Mouse (Mus musculus) thymus, postnatal 10 days (tissue): ENCODE results near the gene Bcas1.

Source experiments
- DNase-seq, 2 experiments: peaks; one replicate each; pipeline ENCODE4 v3.0.0; 2021; ENCODE audit warnings: low spot score in 2 of 2

Gene Bcas1

GRCm38 (mm10) chr2:170418748-170419147, 8.9 kb downstream of the Bcas1 start:
- DNase-seq: peak in 1 of 2 experiments; percentile 26

- DNase-seq: no peak
Observed at GRCm38 (mm10) chr2:170411490-170412168, 16.0 kb downstream of the Bcas1 start.

GRCm38 (mm10) chr2:170410677-170411489, 16.8 kb downstream of the Bcas1 start:
- no peak for DNase-seq

- DNase-seq: no peak
Observed at GRCm38 (mm10) chr2:170406438-170406837, 21.2 kb downstream of the Bcas1 start.

GRCm38 (mm10) chr2:170404781-170405573, 22.7 kb downstream of the Bcas1 start:
- no peak for DNase-seq

- DNase-seq: no peak
Observed at GRCm38 (mm10) chr2:170403666-170404385, 23.8 kb downstream of the Bcas1 start.

- DNase-seq: peak; percentile 19 to 77
Observed at GRCm38 (mm10) chr2:170401211-170401799, 26.3 kb downstream of the Bcas1 start.

- DNase-seq: no peak
Observed at GRCm38 (mm10) chr2:170400666-170401065, 27.0 kb downstream of the Bcas1 start.

GRCm38 (mm10) chr2:170391994-170392393, 35.7 kb downstream of the Bcas1 start:
- DNase-seq: no peak

- no peak for DNase-seq
Observed at GRCm38 (mm10) chr2:170388320-170388719, 39.3 kb downstream of the Bcas1 start.

- DNase-seq: no peak
Observed at GRCm38 (mm10) chr2:170385556-170385955, 42.1 kb downstream of the Bcas1 start.

- DNase-seq: no peak
Observed at GRCm38 (mm10) chr2:170384770-170385169, 42.9 kb downstream of the Bcas1 start.

- DNase-seq: no peak
Observed at GRCm38 (mm10) chr2:170373391-170373790, 54.3 kb downstream of the Bcas1 start.

- DNase-seq: no peak
Observed at GRCm38 (mm10) chr2:170365676-170366075, 62.0 kb downstream of the Bcas1 start.

- DNase-seq: no peak
Observed at GRCm38 (mm10) chr2:170365271-170365670, 62.4 kb downstream of the Bcas1 start.

GRCm38 (mm10) chr2:170356667-170357374, 70.8 kb downstream of the Bcas1 start:
- peak in 1 of 2 experiments; percentile 35 for DNase-seq

GRCm38 (mm10) chr2:170354963-170355367, 72.7 kb downstream of the Bcas1 start:
- DNase-seq: peak; percentile 30 to 69

- no peak for DNase-seq
Observed at GRCm38 (mm10) chr2:170352273-170352672, 75.4 kb downstream of the Bcas1 start.

GRCm38 (mm10) chr2:170351847-170352246, 75.8 kb downstream of the Bcas1 start:
- no peak for DNase-seq

- no peak for DNase-seq
Observed at GRCm38 (mm10) chr2:170349784-170350183, 77.9 kb downstream of the Bcas1 start.
